Comparison of ENCODE assay signal across 13 mouse cellular contexts in the genomic region with DNA sequence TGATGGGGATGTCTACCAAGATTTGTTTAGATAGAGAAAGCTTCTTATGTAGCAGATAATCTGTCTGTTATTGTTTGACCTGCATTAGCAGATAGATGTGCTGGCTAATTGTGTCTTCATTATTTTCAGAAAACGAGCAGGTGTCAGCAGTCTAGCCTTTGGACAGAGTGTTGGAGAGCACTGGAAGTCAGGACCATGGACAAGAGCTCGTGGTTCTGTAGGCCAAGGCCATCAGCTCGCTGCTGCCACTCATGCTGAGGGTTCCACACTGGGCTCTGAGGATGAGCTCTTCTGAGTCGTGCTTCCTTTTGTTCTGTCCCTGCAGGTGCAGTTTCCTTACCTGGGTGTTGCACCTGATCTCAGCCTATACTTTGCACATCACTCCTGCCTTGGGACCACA.
A peak's percentile ranks its signal among the peaks of the same experiment; 100 is the strongest.
DNase-seq lines count a peak whose midpoint lies in the region; ATAC-seq and TF ChIP-seq lines count a peak whose summit lies in the region.
"Had no signal": no experiment of that assay in that cellular context is flagged by ENCODE, and none has a peak within 500 bp of the region (broad histone marks: within the 10 kb centered on the region; RNA-seq: fewer than 3 reads in every experiment).

No protein-coding gene starts in this region.

- TF ChIP-seq EP300 in heart, adult 2 months (IDR thresholded peaks at IDR 0.05; ENCODE audit: insufficient read depth, low read depth, low read length): no peak

- H3K9ac ChIP-seq in heart, adult 2 months (ENCODE audit: low read depth, low read length): no peak overlapping the region
- H3K9ac ChIP-seq in midbrain, embryonic 14.5 days (replicated peaks; ENCODE audit: low read length): no peak overlapping the region
- H3K9ac ChIP-seq: hindbrain, embryonic 15.5 days; neural tube, embryonic 13.5 days had no signal

- peaks cover 4% of the 10 kb centered on the region for H3K4me1 ChIP-seq in heart, adult 2 months (ENCODE audit: control insufficient read depth, insufficient read depth, low read length)
- H3K4me1 ChIP-seq in midbrain, embryonic 14.5 days (ENCODE audit: control insufficient read depth, insufficient read depth, low read length): no peaks in the 10 kb centered on the region
- H3K4me1 ChIP-seq: hindbrain, embryonic 15.5 days had no signal

- no peak for TF ChIP-seq POLR2A in heart, adult 2 months (IDR thresholded peaks at IDR 0.05; ENCODE audit: insufficient read depth, low read depth, low read length)

- no peak overlapping the region for H3K4me3 ChIP-seq in heart, adult 2 months
- no peak overlapping the region for H3K4me3 ChIP-seq in midbrain, embryonic 14.5 days (replicated peaks; ENCODE audit: low read depth, low read length)
- H3K4me3 ChIP-seq: hindbrain, embryonic 15.5 days; megakaryocyte, embryonic 14.5 days; neural tube, embryonic 13.5 days had no signal

- H3K9me3 ChIP-seq in midbrain, embryonic 14.5 days (ENCODE audit: control insufficient read depth, low read length): no peaks in the 10 kb centered on the region
- H3K9me3 ChIP-seq: hindbrain, embryonic 15.5 days; megakaryocyte, embryonic 14.5 days; neural tube, embryonic 13.5 days had no signal

- H3K4me2 ChIP-seq in midbrain, embryonic 14.5 days (ENCODE audit: low read length): no peak overlapping the region
- H3K4me2 ChIP-seq: hindbrain, embryonic 15.5 days; neural tube, embryonic 13.5 days had no signal

- no peaks in the 10 kb centered on the region for H3K36me3 ChIP-seq in heart, adult 2 months (ENCODE audit: control insufficient read depth, insufficient read depth, low read length)
- peaks cover 51% of the 10 kb centered on the region for H3K36me3 ChIP-seq in midbrain, embryonic 14.5 days (ENCODE audit: control insufficient read depth, insufficient read depth, low read length)

- WGBS in heart, adult 2 months: 55% methylated on average over 4 of the region's 4 CpGs
- 78% methylated on average over 4 of the region's 4 CpGs for WGBS in midbrain, embryonic 14.5 days

- intact Hi-C loops in heart, adult 2 months (cut with DNase I): no loop called here
- intact Hi-C loops in heart, postnatal 25 days (cut with DNase I): no loop called here

- no peaks in the 10 kb centered on the region for H3K79me2 ChIP-seq in heart, adult 2 months (replicated peaks; ENCODE audit: control insufficient read depth, insufficient read depth, low read length)

- no peak overlapping the region for H3K27ac ChIP-seq in heart, adult 2 months
- no peak overlapping the region for H3K27ac ChIP-seq in midbrain, embryonic 14.5 days (replicated peaks; ENCODE audit: low read depth, low read length)
- H3K27ac ChIP-seq: hindbrain, embryonic 15.5 days; neural tube, embryonic 13.5 days had no signal

- no peaks in the 10 kb centered on the region for H3K27me3 ChIP-seq in heart, adult 2 months (ENCODE audit: control insufficient read depth, insufficient read depth, low read length)
- H3K27me3 ChIP-seq in midbrain, embryonic 14.5 days (ENCODE audit: control insufficient read depth, insufficient read depth, low read length): no peaks in the 10 kb centered on the region
- H3K27me3 ChIP-seq: hindbrain, embryonic 15.5 days; megakaryocyte, embryonic 14.5 days; neural tube, embryonic 13.5 days; Patski had no signal

- no peak for TF ChIP-seq CTCF in heart, adult 2 months (IDR thresholded peaks at IDR 0.05)

- DNase-seq in heart, adult 2 months: peak; percentile 17 to 38
- DNase-seq in heart, postnatal 25 days (ENCODE audit: low spot score): no peak
- DNase-seq in urinary bladder, postnatal 14 days (ENCODE audit: low spot score): peak; percentile 11
- no peak for DNase-seq in urinary bladder, adult 18-20 months (ENCODE audit: low spot score in 2 of 2)
- DNase-seq in adrenal gland, postnatal 36 days: peak; percentile 72 to 74
- no peak for DNase-seq in right cerebral cortex, postnatal 4 days
- no peak for DNase-seq in midbrain, embryonic 14.5 days
- DNase-seq: layer of hippocampus, adult 9-11 months; thymus, adult 18-20 months had no signal

- no peak for ATAC-seq in midbrain, embryonic 14.5 days (ENCODE audit: low FRiP score, low TSS enrichment)
- ATAC-seq: Patski had no signal

Comparison
In these comparisons a context has a peak if more than half of its experiments do, and no peak if none do; other contexts are left out.
1. DNase-seq: peak in heart, adult 2 months (2 of 2), urinary bladder, postnatal 14 days (single experiment) and adrenal gland, postnatal 36 days (2 of 2); none in heart, postnatal 25 days (single experiment), urinary bladder, adult 18-20 months (0 of 2), right cerebral cortex, postnatal 4 days (single experiment) and midbrain, embryonic 14.5 days (single experiment).